Mouse (Mus musculus): ENCODE data around the gene Rfc2. TPM values are rescaled to one million over a fixed set of nuclear protein-coding genes. Genes with fewer than 3 reads are reported as not detected.

The Rfc2 gene
- polyA plus RNA-seq, 1 experiment from 2014 or later, result 93.2 TPM

GRCm38 (mm10) chr5:134632841-134633240 lies 51.7 kb downstream of the Rfc2 start:
- Histone ChIP-seq H3K36me3 (ENCODE audit: control insufficient read depth, insufficient read depth) (peaks cover 49% of the 10 kb centered on the region), H3K4me1 (replicated peaks; ENCODE audit: control insufficient read depth, insufficient read depth, low read length) (no peaks in the 10 kb centered on the region), H3K9me3 (ENCODE audit: control insufficient read depth) (no peaks in the 10 kb centered on the region), H3K27ac (ENCODE audit: low read depth, low read length) (no peak overlapping the region), H3K27me3 (replicated peaks; ENCODE audit: control insufficient read depth, insufficient read depth, low read length) (no peaks in the 10 kb centered on the region), H3K4me2 (replicated peaks; ENCODE audit: low read depth) (no peak overlapping the region), H3K9ac (ENCODE audit: low read depth, low read length) (no peak overlapping the region), H3K4me3 (ENCODE audit: low read depth, low read length) (no peak overlapping the region)
- ATAC-seq, result no peak
- 67% methylated on average over 2 of the region's 2 CpGs for WGBS
- TF ChIP-seq CTCF (IDR thresholded peaks at IDR 0.05; ENCODE audit: low read depth), result no peak

- Histone ChIP-seq H3K9ac (ENCODE audit: low read depth, low read length) (peak overlapping the region; percentile 100), H3K27me3 (replicated peaks; ENCODE audit: control insufficient read depth, insufficient read depth, low read length) (no peaks in the 10 kb centered on the region), H3K4me1 (replicated peaks; ENCODE audit: control insufficient read depth, insufficient read depth, low read length) (no peaks in the 10 kb centered on the region), H3K4me3 (ENCODE audit: low read depth, low read length) (peak overlapping the region; percentile 97), H3K27ac (ENCODE audit: low read depth, low read length) (peak overlapping the region; percentile 98), H3K4me2 (replicated peaks; ENCODE audit: low read depth) (peak overlapping the region; percentile 76), H3K36me3 (ENCODE audit: control insufficient read depth, insufficient read depth) (peaks cover 23% of the 10 kb centered on the region), H3K9me3 (ENCODE audit: control insufficient read depth) (no peaks in the 10 kb centered on the region)
- whole genome bisulfite sequencing, result 7% methylated on average over 5 of the region's 5 CpGs
- no peak for TF ChIP-seq CTCF (IDR thresholded peaks at IDR 0.05; ENCODE audit: low read depth)
- no peak for ATAC-seq
These were observed 56.7 kb downstream of the Rfc2 start for GRCm38 (mm10) chr5:134637820-134638367.

GRCm38 (mm10) chr5:134638461-134639268 lies 57.5 kb downstream of the Rfc2 start:
- Histone ChIP-seq H3K4me3 (ENCODE audit: low read depth, low read length) (peak overlapping the region; percentile 97), H3K27me3 (replicated peaks; ENCODE audit: control insufficient read depth, insufficient read depth, low read length) (no peaks in the 10 kb centered on the region), H3K9ac (ENCODE audit: low read depth, low read length) (peak overlapping the region; percentile 100), H3K9me3 (ENCODE audit: control insufficient read depth) (no peaks in the 10 kb centered on the region), H3K27ac (ENCODE audit: low read depth, low read length) (peak overlapping the region; percentile 98), H3K36me3 (ENCODE audit: control insufficient read depth, insufficient read depth) (peaks cover 23% of the 10 kb centered on the region), H3K4me2 (replicated peaks; ENCODE audit: low read depth) (peak overlapping the region; percentile 76), H3K4me1 (replicated peaks; ENCODE audit: control insufficient read depth, insufficient read depth, low read length) (no peaks in the 10 kb centered on the region)
- ATAC-seq, result peak; percentile 74
- 1% methylated on average over 78 of the region's 85 CpGs for WGBS
- TF ChIP-seq CTCF (IDR thresholded peaks at IDR 0.05; ENCODE audit: low read depth), result no peak

GRCm38 (mm10) chr5:134639269-134639682 lies 58.1 kb downstream of the Rfc2 start, which contains the start of gene Eif4h:
Gene Eif4h (minus strand): TSS chr5:134639490.
- WGBS, result under 1% methylated on average over 51 of the region's 52 CpGs
- H3K4me3 ChIP-seq (ENCODE audit: low read depth, low read length), result peak within 1 kb of the TSS; percentile 97
- no peaks in the 10 kb centered on the region for H3K4me1 ChIP-seq (replicated peaks; ENCODE audit: control insufficient read depth, insufficient read depth, low read length)
- peak within 1 kb of the TSS; percentile 76 for H3K4me2 ChIP-seq (replicated peaks; ENCODE audit: low read depth)
- peak within 1 kb of the TSS; percentile 100 for H3K9ac ChIP-seq (ENCODE audit: low read depth, low read length)
- no peak for TF ChIP-seq CTCF (IDR thresholded peaks at IDR 0.05; ENCODE audit: low read depth)
- ATAC-seq, result peak; percentile 93
- H3K27me3 ChIP-seq (replicated peaks; ENCODE audit: control insufficient read depth, insufficient read depth, low read length), result no peaks in the 10 kb centered on the region
- peaks cover 19% of the 10 kb centered on the region for H3K36me3 ChIP-seq (ENCODE audit: control insufficient read depth, insufficient read depth)
- H3K27ac ChIP-seq (ENCODE audit: low read depth, low read length), result peak within 1 kb of the TSS; percentile 98
- no peaks in the 10 kb centered on the region for H3K9me3 ChIP-seq (ENCODE audit: control insufficient read depth)

GRCm38 (mm10) chr5:134640371-134640770 lies 59.2 kb downstream of the Rfc2 start:
- peaks cover 10% of the 10 kb centered on the region for H3K36me3 ChIP-seq (ENCODE audit: control insufficient read depth, insufficient read depth)
- no peaks in the 10 kb centered on the region for H3K4me1 ChIP-seq (replicated peaks; ENCODE audit: control insufficient read depth, insufficient read depth, low read length)
- no peaks in the 10 kb centered on the region for H3K27me3 ChIP-seq (replicated peaks; ENCODE audit: control insufficient read depth, insufficient read depth, low read length)
- no peak overlapping the region for H3K9ac ChIP-seq (ENCODE audit: low read depth, low read length)
- no peak overlapping the region for H3K4me3 ChIP-seq (ENCODE audit: low read depth, low read length)
- no peak overlapping the region for H3K27ac ChIP-seq (ENCODE audit: low read depth, low read length)
- ATAC-seq, result no peak
- no peaks in the 10 kb centered on the region for H3K9me3 ChIP-seq (ENCODE audit: control insufficient read depth)
- TF ChIP-seq CTCF (IDR thresholded peaks at IDR 0.05; ENCODE audit: low read depth), result no peak
- H3K4me2 ChIP-seq (replicated peaks; ENCODE audit: low read depth), result no peak overlapping the region
- WGBS, result 78% methylated on average over 3 of the region's 3 CpGs

- Histone ChIP-seq H3K36me3 (ENCODE audit: control insufficient read depth, insufficient read depth) (no peaks in the 10 kb centered on the region), H3K9ac (ENCODE audit: low read depth, low read length) (no peak overlapping the region), H3K4me3 (ENCODE audit: low read depth, low read length) (no peak overlapping the region), H3K4me2 (replicated peaks; ENCODE audit: low read depth) (no peak overlapping the region), H3K27ac (ENCODE audit: low read depth, low read length) (peak overlapping the region; percentile 60), H3K27me3 (replicated peaks; ENCODE audit: control insufficient read depth, insufficient read depth, low read length) (no peaks in the 10 kb centered on the region), H3K9me3 (ENCODE audit: control insufficient read depth) (no peaks in the 10 kb centered on the region), H3K4me1 (replicated peaks; ENCODE audit: control insufficient read depth, insufficient read depth, low read length) (no peaks in the 10 kb centered on the region)
- TF ChIP-seq CTCF (IDR thresholded peaks at IDR 0.05; ENCODE audit: low read depth), result peak; percentile 41
- WGBS, result 80% methylated on average over 1 of the region's 1 CpGs
- ATAC-seq, result no peak
These were observed 63.0 kb downstream of the Rfc2 start for GRCm38 (mm10) chr5:134644121-134644520.

Measured in intestine, postnatal 0 days (tissue).